ENCODE assay signal across 25 mouse cellular contexts in genomic region chr5:17898948-17899347, GRCm38 (mm10). TPM values are rescaled to one million over a fixed set of nuclear protein-coding genes. Genes with fewer than 3 reads are reported as not detected.
DNase-seq lines count a peak whose midpoint lies in the region; ATAC-seq and TF ChIP-seq lines count a peak whose summit lies in the region.
"Had no signal": no experiment of that assay in that cellular context is flagged by ENCODE, and none has a peak within 500 bp of the region (broad histone marks: within the 10 kb centered on the region; RNA-seq: fewer than 3 reads in every experiment).

No protein-coding gene starts in this region.

- no peaks in the 10 kb centered on the region for H3K36me3 ChIP-seq in heart, embryonic 10.5 days
- H3K36me3 ChIP-seq in liver, adult 2 months (ENCODE audit: control insufficient read depth, insufficient read depth, low read length) = no peaks in the 10 kb centered on the region
- no peaks in the 10 kb centered on the region for H3K36me3 ChIP-seq in liver, embryonic 15.5 days (replicated peaks)
- H3K36me3 ChIP-seq: embryonic facial prominence, embryonic 10.5 days; midbrain, embryonic 12.5 days; neural tube, embryonic 15.5 days had no signal

- no peaks in the 10 kb centered on the region for H3K9me3 ChIP-seq in heart, embryonic 10.5 days
- H3K9me3 ChIP-seq in liver, embryonic 15.5 days (replicated peaks) = no peaks in the 10 kb centered on the region
- H3K9me3 ChIP-seq: embryonic facial prominence, embryonic 10.5 days; midbrain, embryonic 12.5 days; neural tube, embryonic 15.5 days had no signal

- WGBS in heart, embryonic 10.5 days = 48% methylated on average over 3 of the region's 3 CpGs
- WGBS in liver, adult 2 months = 66% methylated on average over 3 of the region's 3 CpGs
- 18% methylated on average over 3 of the region's 3 CpGs for WGBS in liver, embryonic 15.5 days (ENCODE audit: insufficient replicate concordance)

- H3K4me1 ChIP-seq in heart, embryonic 10.5 days = peaks cover 2% of the 10 kb centered on the region; the same call in 1 of the 2 replicates
- no peaks in the 10 kb centered on the region for H3K4me1 ChIP-seq in liver, adult 2 months (ENCODE audit: control insufficient read depth, insufficient read depth, low read length)
- peaks cover 4% of the 10 kb centered on the region for H3K4me1 ChIP-seq in brown adipose tissue, adult 24 weeks (ENCODE audit: control insufficient read depth, insufficient read depth, insufficient read length, low read length)
- no peaks in the 10 kb centered on the region for H3K4me1 ChIP-seq in liver, embryonic 15.5 days (replicated peaks)
- H3K4me1 ChIP-seq: midbrain, embryonic 12.5 days; neural tube, embryonic 15.5 days had no signal

- no peak overlapping the region for H3K27ac ChIP-seq in heart, embryonic 10.5 days
- H3K27ac ChIP-seq in liver, adult 2 months (replicated peaks; ENCODE audit: insufficient read depth, low read depth, low read length) = no peak overlapping the region
- H3K27ac ChIP-seq in brown adipose tissue, adult 24 weeks (replicated peaks; ENCODE audit: low read depth, low read length) = peak overlapping the region; percentile 87
- no peak overlapping the region for H3K27ac ChIP-seq in liver, embryonic 15.5 days (replicated peaks)
- H3K27ac ChIP-seq: embryonic facial prominence, embryonic 10.5 days; hindbrain, embryonic 14.5 days; midbrain, embryonic 12.5 days; neural tube, embryonic 15.5 days had no signal

- no peak overlapping the region for H3K9ac ChIP-seq in liver, adult 2 months (ENCODE audit: low read depth, low read length)
- no peak overlapping the region for H3K9ac ChIP-seq in liver, embryonic 15.5 days
- H3K9ac ChIP-seq: hindbrain, embryonic 14.5 days; midbrain, embryonic 12.5 days; neural tube, embryonic 15.5 days had no signal

- H3K27me3 ChIP-seq in heart, embryonic 10.5 days (ENCODE audit: insufficient read depth, poor library complexity, severe bottlenecking) = no peaks in the 10 kb centered on the region
- H3K27me3 ChIP-seq in liver, adult 2 months (ENCODE audit: control insufficient read depth, insufficient read depth, low read length) = no peaks in the 10 kb centered on the region
- H3K27me3 ChIP-seq in liver, embryonic 15.5 days = no peaks in the 10 kb centered on the region
- H3K27me3 ChIP-seq: midbrain, embryonic 12.5 days; neural tube, embryonic 15.5 days had no signal

- H3K79me2 ChIP-seq in liver, adult 2 months (ENCODE audit: control insufficient read depth, insufficient read depth, low read length) = no peaks in the 10 kb centered on the region

- no peak overlapping the region for H3K4me2 ChIP-seq in liver, embryonic 15.5 days
- H3K4me2 ChIP-seq: hindbrain, embryonic 14.5 days; midbrain, embryonic 12.5 days; neural tube, embryonic 15.5 days had no signal

- DNase-seq in heart, adult 9 months (ENCODE audit: low spot score in 2 of 2) = peak; percentile 46 to 65
- no peak for DNase-seq in heart, embryonic 10.5 days (ENCODE audit: low spot score)
- peak; percentile 24 for DNase-seq in liver, adult 2 months (ENCODE audit: extremely low read depth, low read depth, low spot score)
- no peak for DNase-seq in liver
- DNase-seq in spleen, adult 12 weeks (ENCODE audit: low spot score) = no peak
- DNase-seq in cerebellum, adult 9-10 months = no peak
- DNase-seq: adrenal gland, postnatal 36 days; cerebellum, adult 11 months; cerebellum, postnatal 10 days; gastrocnemius, postnatal 14 days; kidney, adult 18-20 months; kidney, postnatal 4 days; layer of hippocampus, adult 9-11 months; right cerebral cortex, adult 18-20 months; right cerebral cortex, postnatal 4 days; thymus, adult 2 months; thymus, postnatal 4 days had no signal

- no peak overlapping the region for H3K4me3 ChIP-seq in heart, embryonic 10.5 days
- no peak overlapping the region for H3K4me3 ChIP-seq in liver, adult 2 months (ENCODE audit: insufficient read depth, low read depth, low read length)
- no peak overlapping the region for H3K4me3 ChIP-seq in brown adipose tissue, adult 24 weeks (ENCODE audit: insufficient read depth, low read depth, low read length)
- H3K4me3 ChIP-seq in liver, embryonic 15.5 days (replicated peaks) = no peak overlapping the region
- H3K4me3 ChIP-seq: embryonic facial prominence, embryonic 10.5 days; midbrain, embryonic 12.5 days; neural tube, embryonic 15.5 days had no signal

- no peak for TF ChIP-seq POLR2A in liver, adult 2 months (IDR thresholded peaks at IDR 0.05; ENCODE audit: extremely low read depth, insufficient read depth, low read length)

- ATAC-seq in liver, embryonic 15.5 days (ENCODE audit: insufficient read depth) = peak; percentile 65
- ATAC-seq: forebrain, embryonic 16.5 days; inflammation-experienced regulatory T-cells, adult 6 months had no signal

- no peak for TF ChIP-seq CTCF in liver, adult 2 months (IDR thresholded peaks at IDR 0.05; ENCODE audit: low read depth, low read length)

RNA-seq across cellular contexts. Expression of gene Cd36, which starts 10.3 kb away (rescaled TPM):
- polyA plus RNA-seq in heart, embryonic 10.5 days (2016; fragmentation: Nextera tagmentation; extraction: Ambion mirVana) = 19.3 and 33.8 TPM in 2 replicates
- total RNA-seq in liver, adult 2 months (2014; rRNA removed) = 62.4 and 73.3 TPM in 2 replicates
- polyA plus RNA-seq in liver, adult 2 months (2012; rRNA removed) = 3.6 and 19.7 TPM in 2 replicates
- polyA plus RNA-seq in brown adipose tissue, adult 24 weeks (2012; ENCODE audit: insufficient read depth, insufficient read length, missing spikeins) = 1,463 and 1,631 TPM in 2 replicates
- polyA plus RNA-seq in liver, embryonic 15.5 days (2015; fragmentation: Nextera tagmentation; extraction: Ambion mirVana) = 29.5 and 29.8 TPM in 2 replicates

Comparison
In these comparisons a context has a peak if more than half of its experiments do, and no peak if none do; other contexts are left out.
1. DNase-seq: peak in heart, adult 9 months (2 of 2) and liver, adult 2 months (single experiment); none in heart, embryonic 10.5 days (single experiment), liver (single experiment), spleen, adult 12 weeks (single experiment) and cerebellum, adult 9-10 months (single experiment).
2. RNA of gene Cd36, which starts 10.3 kb away (polyA plus RNA-seq): 1,463 to 1,631 TPM in brown adipose tissue, adult 24 weeks; 29.5 to 29.8 TPM in liver, embryonic 15.5 days, 19.3 to 33.8 TPM in heart, embryonic 10.5 days and 3.6 to 19.7 TPM in liver, adult 2 months; every median in the first group is over 10 times any median in the second.